Mouse (Mus musculus): ENCODE results near the gene Cd99l2. TPM values are rescaled to one million over a fixed set of nuclear protein-coding genes. Genes with fewer than 3 reads are reported as not detected.
"Not testable (repeated sequence)": the region's sequence is repeated elsewhere in the genome, so short reads cannot be mapped to it uniquely, and the experiment has no call there.

Cd99l2 gene
- 10 to 100 TPM; 48.4 to 52.3 TPM for total RNA-seq (2021)
- long read RNA-seq, experiment 1, transcript Cd99l2-202 (9 exons, 3,327 nt) = major isoform, 7 of 39 reads
- long read RNA-seq, experiment 1, transcript Cd99l2-201 (10 exons, 3,600 nt) = major isoform, 7 of 39 reads
- long read RNA-seq, experiment 1, partial matches to known transcripts = 3 of 39 reads
- long read RNA-seq, experiment 1, other reads (novel, unspliced or antisense) = 22 of 39 reads
- long read RNA-seq, experiment 2, transcript Cd99l2-202 (9 exons, 3,327 nt) = major isoform, 14 of 28 reads
- long read RNA-seq, experiment 2, partial matches to known transcripts = 2 of 28 reads
- long read RNA-seq, experiment 2, other reads (novel, unspliced or antisense) = 9 of 28 reads

GRCm38 (mm10) chrX:71492634-71493278, at the start of gene Cd99l2:
Gene Cd99l2, minus strand, starts transcription at chrX:71492849.
- intact Hi-C loops (cut with DNase I) = no loop called here
- peak; percentile 73 to 78 for DNase-seq

DNA sequence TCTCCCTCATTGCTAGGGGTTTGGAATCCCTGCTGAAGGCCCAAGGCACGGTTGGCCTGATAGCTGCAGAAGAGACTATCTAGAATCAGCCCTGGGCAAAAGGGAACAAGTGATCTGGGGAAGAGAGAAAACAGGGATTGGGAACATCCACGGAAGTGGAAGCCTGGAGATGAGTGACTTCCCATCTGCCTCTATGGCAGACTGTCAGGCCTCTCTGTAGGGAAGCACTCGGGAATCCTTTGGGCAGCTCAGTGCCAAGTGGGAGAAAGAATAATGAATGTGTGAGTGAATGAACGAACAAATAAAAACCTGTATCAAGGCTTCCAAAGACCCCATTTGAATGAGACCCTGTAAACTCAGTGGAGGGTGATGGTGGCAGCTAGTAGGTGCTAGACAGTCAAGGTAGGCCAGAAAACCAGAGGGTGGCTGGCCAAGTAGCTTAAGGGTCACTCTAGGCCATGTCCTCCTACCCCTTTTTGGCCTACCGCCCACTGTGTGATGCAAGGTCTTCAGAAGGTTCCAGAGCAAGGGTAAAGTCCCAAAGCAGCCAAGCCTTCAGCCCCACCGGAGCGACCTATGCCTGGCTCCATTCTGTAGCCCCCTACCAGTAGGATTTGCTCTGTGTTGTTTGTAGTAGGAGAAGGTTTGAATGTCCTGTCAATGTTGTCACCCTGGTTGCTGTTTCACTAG, 48.3 kb upstream of the Cd99l2 start:
- DNase-seq = no peak
- intact Hi-C loops (cut with DNase I) = no loop called here

DNA sequence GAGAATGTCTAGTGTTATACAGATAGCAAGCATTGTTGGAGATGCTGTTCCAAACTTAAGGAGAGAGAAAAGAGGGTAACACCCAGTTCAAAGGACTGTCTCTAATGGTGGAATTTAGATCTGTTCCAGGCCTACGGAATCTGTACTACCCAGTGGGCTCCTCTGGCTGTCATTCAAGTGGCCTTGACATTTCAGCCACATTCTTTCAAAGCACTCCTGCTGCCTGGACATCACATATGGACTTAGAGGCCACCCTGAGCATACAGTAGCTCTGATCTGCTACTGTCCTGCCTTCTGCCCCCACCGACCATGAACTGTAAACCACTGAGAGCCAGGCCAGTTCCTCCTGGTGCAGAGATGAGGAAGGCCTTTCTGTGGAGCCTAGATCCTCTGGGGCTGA, 45.1 kb upstream of the Cd99l2 start:
- DNase-seq = no peak
- intact Hi-C loops (cut with DNase I) = no loop called here

GRCm38 (mm10) chrX:71534102-71534501, 41.5 kb upstream of the Cd99l2 start:
- intact Hi-C loops (cut with DNase I) = no loop called here
- DNase-seq = no peak

DNA sequence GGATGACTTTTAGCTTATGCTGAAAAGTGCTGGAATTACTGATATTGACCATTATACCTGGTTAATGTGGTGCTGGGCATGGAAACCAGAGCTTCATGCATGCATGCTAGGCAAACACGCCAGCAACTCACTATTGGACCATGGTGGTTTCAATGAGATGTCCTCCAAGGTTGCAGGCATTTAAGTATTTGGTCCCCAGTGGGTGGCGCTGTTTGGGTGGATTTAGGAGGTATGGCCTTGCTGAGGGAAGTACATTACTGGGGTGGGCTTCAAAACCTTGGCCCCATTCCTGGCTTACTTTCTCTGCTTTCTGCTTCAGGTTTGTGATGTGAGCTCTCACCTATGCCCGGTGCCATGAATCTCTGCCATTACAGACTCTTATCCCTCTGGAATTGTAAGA, 40.0 kb upstream of the Cd99l2 start:
- intact Hi-C loops (cut with DNase I) = no loop called here

DNA sequence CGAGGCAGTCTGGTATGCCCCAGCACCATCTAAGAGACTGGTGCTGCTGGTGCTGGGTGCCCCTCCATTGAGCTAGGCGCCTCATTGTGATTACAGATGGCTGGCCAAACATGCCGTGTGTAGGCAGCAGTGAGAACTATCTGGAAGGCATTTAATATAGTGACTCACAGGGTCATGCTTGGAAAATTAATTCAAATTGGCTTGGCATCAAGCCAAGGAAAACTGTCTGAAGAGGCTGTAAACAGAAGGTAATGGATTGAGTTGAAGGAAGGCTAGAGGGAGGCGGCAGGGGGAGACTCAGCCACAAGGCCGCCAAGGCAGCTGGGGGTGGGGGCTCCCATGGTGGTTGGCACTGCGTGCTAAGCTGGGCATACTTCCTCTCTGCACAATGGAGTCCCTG, 36.0 kb upstream of the Cd99l2 start:
- intact Hi-C loops (cut with DNase I) = no loop called here
- DNase-seq = no peak

More for the DNA sequence above, 40.0 kb upstream of the Cd99l2 start:
- no peak for DNase-seq

GRCm38 (mm10) chrX:71528150-71528549, 35.5 kb upstream of the Cd99l2 start:
- intact Hi-C loops (cut with DNase I) = no loop called here
- DNase-seq = no peak

DNA sequence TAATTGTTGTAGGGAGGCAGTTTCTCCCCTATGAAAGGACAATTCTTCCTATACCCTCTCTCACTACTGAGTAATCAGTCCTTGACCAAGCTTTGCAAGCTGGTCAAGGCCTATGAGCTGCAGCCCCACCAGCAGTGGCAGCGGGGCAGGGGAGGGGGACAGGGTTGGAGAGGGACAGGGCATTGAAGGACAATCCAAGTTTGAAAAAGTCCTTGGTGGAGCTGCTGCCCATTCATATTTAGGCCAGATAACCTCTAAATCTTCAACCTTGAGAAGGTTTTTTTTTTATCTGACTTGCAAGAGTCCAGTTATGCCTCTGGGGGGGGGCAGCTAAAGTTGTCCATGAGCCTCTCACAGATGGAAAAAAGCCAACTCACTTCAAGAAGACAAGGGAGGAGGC, 34.8 kb upstream of the Cd99l2 start:
- DNase-seq = no peak
- intact Hi-C loops (cut with DNase I) = no loop called here

DNA sequence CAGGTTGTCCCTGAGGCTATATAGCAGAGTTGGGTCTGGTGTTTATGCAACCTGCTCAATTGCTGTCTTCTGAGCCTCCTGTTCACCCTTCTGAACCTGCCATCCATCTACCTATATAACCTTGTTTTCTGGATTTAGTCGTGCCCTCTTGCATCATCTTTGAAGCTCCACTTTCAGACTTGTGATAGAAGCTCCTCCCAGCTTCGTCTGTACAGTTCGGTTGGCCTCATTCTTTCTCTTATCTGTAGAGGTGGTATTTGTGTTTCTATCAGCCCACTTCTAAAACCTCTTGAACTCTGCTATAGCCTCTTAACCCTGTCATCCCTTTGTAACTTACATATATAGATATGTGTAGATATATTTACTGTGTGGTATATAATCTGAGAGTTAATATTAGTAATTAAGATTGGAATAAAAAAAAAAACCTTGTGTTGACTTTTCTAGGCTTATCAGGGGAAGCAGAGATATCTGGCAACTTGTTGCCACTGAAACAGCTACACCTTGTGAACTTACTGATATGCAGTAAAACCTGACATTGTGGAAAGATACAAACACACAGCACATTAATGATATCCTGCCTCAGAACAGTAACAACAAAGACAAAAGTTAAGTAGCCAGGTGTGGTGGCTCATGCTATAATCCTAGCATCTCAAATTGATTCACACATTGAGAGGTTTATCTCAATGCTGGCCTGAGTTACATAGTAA, 33.1 kb upstream of the Cd99l2 start:
- intact Hi-C loops (cut with DNase I) = no loop called here

GRCm38 (mm10) chrX:71524310-71524709, 31.7 kb upstream of the Cd99l2 start:
- intact Hi-C loops (cut with DNase I) = no loop called here
- no peak for DNase-seq

More for the DNA sequence above, 33.1 kb upstream of the Cd99l2 start:
- DNase-seq = no peak

- no peak for DNase-seq
- intact Hi-C loops (cut with DNase I) = no loop called here
Observed at GRCm38 (mm10) chrX:71522889-71523288, 30.2 kb upstream of the Cd99l2 start.

DNA sequence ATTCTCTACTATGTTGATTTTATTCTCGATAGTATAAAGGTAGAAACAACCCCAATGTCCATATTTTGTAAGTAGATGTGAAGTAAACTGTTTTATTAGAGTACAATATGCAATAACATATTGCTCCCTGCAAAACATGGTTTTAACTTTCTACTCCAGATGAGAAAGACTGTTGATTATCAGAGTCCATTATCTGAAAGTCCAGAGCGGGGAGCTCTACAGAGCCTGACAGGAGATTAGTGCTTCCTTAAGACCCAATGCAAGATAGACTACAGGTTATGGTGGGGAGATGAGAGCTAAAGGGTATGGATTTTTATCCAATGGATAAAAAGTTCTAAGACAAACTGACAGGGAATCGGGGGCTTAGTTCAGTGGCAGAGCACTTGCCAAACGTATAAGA, 26.6 kb upstream of the Cd99l2 start:
- DNase-seq = no peak
- intact Hi-C loops (cut with DNase I) = no loop called here

- DNase-seq; intact Hi-C loops (cut with DNase I): not testable (repeated sequence)
Observed at GRCm38 (mm10) chrX:71506591-71506990, 13.9 kb upstream of the Cd99l2 start.

DNA sequence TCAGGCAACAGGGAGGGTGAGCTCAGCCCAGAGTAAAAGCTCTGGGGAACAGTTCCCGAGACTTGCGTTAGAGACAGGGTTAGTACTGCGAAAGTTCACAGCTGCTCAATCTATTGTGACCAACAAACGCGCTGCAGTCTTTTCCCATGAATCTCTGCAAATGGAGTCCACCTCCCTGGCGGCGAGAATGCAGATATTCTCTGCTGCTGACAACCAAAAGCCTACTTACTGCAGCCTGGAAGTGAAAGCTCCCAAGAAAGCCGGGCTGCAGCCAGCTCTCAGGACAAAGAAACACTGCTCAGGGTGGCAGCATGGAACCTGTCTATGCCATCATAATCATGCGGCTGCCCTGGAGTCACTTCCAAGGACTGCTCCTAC, 619 bp upstream of the Cd99l2 start:
- intact Hi-C loops (cut with DNase I) = no loop called here
- DNase-seq = no peak

- intact Hi-C loops (cut with DNase I) = no loop called here
- no peak for DNase-seq
Observed at GRCm38 (mm10) chrX:71491931-71492633, 567 bp downstream of the Cd99l2 start.

DNA sequence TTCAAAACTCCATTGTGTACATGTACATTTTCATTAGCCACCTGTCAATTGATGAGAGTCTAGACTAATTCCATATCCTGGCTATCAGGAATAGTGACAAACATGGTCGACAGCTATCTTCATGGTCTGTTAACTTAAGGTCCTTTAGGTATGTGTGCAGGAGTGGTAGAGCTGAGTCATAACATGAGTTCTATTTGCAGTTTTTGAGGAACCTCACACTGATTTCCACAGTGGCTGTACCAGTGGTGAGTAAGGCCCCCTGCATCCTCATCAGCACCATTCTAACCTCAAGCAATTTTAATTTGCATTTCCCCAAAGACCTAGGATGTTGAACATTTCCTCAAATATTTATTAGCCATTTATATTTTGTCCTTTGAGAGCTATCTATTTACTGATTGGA, 3.3 kb downstream of the Cd99l2 start:
- intact Hi-C loops (cut with DNase I) = no loop called here
- no peak for DNase-seq

DNA sequence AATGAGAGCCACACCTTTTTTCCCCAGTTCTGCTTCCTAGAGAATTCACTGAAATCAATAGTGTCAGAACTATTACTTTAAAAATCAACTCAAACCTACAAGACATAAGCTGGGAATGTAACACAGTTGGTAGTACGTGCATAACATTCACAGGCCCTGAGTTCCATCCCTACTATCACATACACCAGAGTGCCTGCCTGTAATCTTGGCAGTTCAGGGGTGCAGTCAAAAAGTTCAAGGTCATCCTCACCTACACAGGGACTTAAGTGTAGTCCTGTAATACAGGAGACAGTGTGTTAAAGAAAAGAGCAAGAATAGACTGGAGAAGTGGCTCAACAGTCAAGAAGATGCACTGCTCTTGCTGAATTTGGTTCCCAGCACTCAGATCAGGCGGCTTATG, 10.4 kb downstream of the Cd99l2 start:
- intact Hi-C loops (cut with DNase I) = no loop called here
- DNase-seq = no peak

- DNase-seq = no peak
- intact Hi-C loops (cut with DNase I) = no loop called here
Observed at GRCm38 (mm10) chrX:71475992-71476391, 16.7 kb downstream of the Cd99l2 start.

GRCm38 (mm10) chrX:71475497-71475896, 17.2 kb downstream of the Cd99l2 start:
- no peak for DNase-seq
- intact Hi-C loops (cut with DNase I) = no loop called here

DNA sequence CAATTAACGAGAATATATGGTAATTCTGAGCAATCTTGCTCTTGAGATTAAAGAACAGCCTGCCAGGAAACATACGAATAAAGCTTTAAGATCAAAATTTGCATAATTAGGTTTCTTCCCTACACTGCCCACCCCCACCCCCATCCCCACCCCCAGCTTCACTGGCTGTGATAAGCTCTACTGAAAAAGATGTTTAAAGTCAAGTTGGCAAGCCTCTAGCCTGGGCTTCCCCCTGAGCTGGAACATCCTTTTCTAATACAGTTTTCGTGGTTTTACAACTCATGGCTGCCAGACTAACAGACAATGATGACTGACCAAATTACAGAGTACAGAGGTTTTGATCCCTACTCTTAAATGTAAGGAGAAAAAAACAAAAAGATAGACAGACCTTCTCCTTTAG, 17.6 kb downstream of the Cd99l2 start:
- no peak for DNase-seq
- intact Hi-C loops (cut with DNase I) = no loop called here

All from gastrocnemius, postnatal 36 days (tissue).